Mouse (Mus musculus): Measurements from ENCODE around the gene Tmem74b. TPM values are rescaled to one million over a fixed set of nuclear protein-coding genes. Genes with fewer than 3 reads are reported as not detected.
A peak's percentile ranks its signal among the peaks of the same experiment; 100 is the strongest.

Gene Tmem74b
- polyA plus RNA-seq (2015; fragmentation: Nextera tagmentation; extraction: Ambion mirVana), result 30.7 and 30.9 TPM in 2 replicates

- Histone ChIP-seq H3K4me1 (replicated peaks) (peaks cover 27% of the 10 kb centered on the region), H3K27me3 (no peaks in the 10 kb centered on the region), H3K9me3 (no peaks in the 10 kb centered on the region), H3K36me3 (peaks cover 5% of the 10 kb centered on the region; the same call in 1 of the 2 replicates), H3K4me2 (peak within 1 kb of the TSS; percentile 90), H3K9ac (peak within 1 kb of the TSS; percentile 91), H3K4me3 (peak within 1 kb of the TSS; percentile 95), H3K27ac (replicated peaks) (peak within 1 kb of the TSS; percentile 83)
- no peak; the same call in none of the 2 replicates for ATAC-seq (ENCODE audit: low FRiP score, low read depth)
- WGBS, result 4% methylated on average over 25 of the region's 25 CpGs
These were observed at the start of gene Tmem74b for GRCm38 (mm10) chr2:151701231-151702145. Gene Tmem74b (plus strand): TSS chr2:151702008.

GRCm38 (mm10) chr2:151652053-151652452 lies 49.8 kb upstream of the Tmem74b start:
- WGBS, result 67% methylated on average over 1 of the region's 1 CpGs
- no peaks in the 10 kb centered on the region for H3K36me3 ChIP-seq

DNA sequence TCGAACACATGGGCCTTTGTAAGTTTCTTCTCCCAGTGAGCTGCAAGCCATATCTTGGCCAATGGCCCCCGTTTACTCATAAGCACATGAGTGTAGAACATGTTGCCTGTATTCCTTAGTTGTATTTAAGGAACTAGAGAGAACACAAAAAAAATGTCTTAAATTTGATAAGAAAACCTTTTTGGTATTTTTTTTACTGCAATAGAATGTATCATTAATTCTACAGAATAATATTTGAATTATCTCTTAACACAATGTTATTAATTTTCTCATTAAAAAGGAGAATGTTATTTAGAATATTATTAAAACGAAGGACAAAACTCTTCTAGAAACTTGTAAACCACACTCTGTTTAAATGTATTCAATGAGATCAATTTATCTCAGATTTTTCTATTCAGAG lies 33.4 kb upstream of the Tmem74b start, which contains the start of gene Rad21l:
Rad21l (minus strand) TSS at position 101 of the 400 bp plus-strand sequence.
- H3K27ac ChIP-seq (replicated peaks), result no peak within 1 kb of the TSS
- 78% methylated on average over 3 of the region's 3 CpGs for WGBS
- no peak for ATAC-seq (ENCODE audit: low FRiP score, low read depth)

More at GRCm38 (mm10) chr2:151652053-151652452, 49.8 kb upstream of the Tmem74b start:
- H3K9me3 ChIP-seq, result no peaks in the 10 kb centered on the region
- no peak overlapping the region for H3K4me2 ChIP-seq
- H3K9ac ChIP-seq, result no peak overlapping the region
- H3K27me3 ChIP-seq, result no peaks in the 10 kb centered on the region
- no peak overlapping the region for H3K4me3 ChIP-seq
- ATAC-seq (ENCODE audit: low FRiP score, low read depth), result no peak
- no peaks in the 10 kb centered on the region for H3K4me1 ChIP-seq (replicated peaks)
- H3K27ac ChIP-seq (replicated peaks), result no peak overlapping the region

GRCm38 (mm10) chr2:151670026-151670967 lies 31.5 kb upstream of the Tmem74b start:
- WGBS, result 36% methylated on average over 48 of the region's 48 CpGs
- ATAC-seq (ENCODE audit: low FRiP score, low read depth), result peak; percentile 78
- peak overlapping the region; percentile 51 for H3K4me2 ChIP-seq
- peak overlapping the region; percentile 32 for H3K4me3 ChIP-seq
- H3K27me3 ChIP-seq, result no peaks in the 10 kb centered on the region; the same call in 1 of the 2 replicates
- no peaks in the 10 kb centered on the region for H3K36me3 ChIP-seq
- peaks cover 7% of the 10 kb centered on the region for H3K4me1 ChIP-seq (replicated peaks)
- H3K27ac ChIP-seq (replicated peaks), result no peak overlapping the region
- peak overlapping the region; percentile 25; the same call in 1 of the 2 replicates for H3K9ac ChIP-seq
- no peaks in the 10 kb centered on the region for H3K9me3 ChIP-seq

More for the DNA sequence above, 33.4 kb upstream of the Tmem74b start, which contains the start of gene Rad21l:
- peaks cover 7% of the 10 kb centered on the region for H3K4me1 ChIP-seq (replicated peaks)
- no peaks in the 10 kb centered on the region for H3K36me3 ChIP-seq
- H3K4me3 ChIP-seq, result no peak within 1 kb of the TSS
- no peak within 1 kb of the TSS for H3K9ac ChIP-seq
- H3K4me2 ChIP-seq, result no peak within 1 kb of the TSS
- no peaks in the 10 kb centered on the region for H3K9me3 ChIP-seq
- H3K27me3 ChIP-seq, result no peaks in the 10 kb centered on the region; the same call in 1 of the 2 replicates

GRCm38 (mm10) chr2:151670968-151671329 lies 30.9 kb upstream of the Tmem74b start:
- Histone ChIP-seq H3K36me3 (no peaks in the 10 kb centered on the region), H3K27ac (replicated peaks) (no peak overlapping the region), H3K27me3 (no peaks in the 10 kb centered on the region), H3K9me3 (no peaks in the 10 kb centered on the region), H3K4me1 (replicated peaks) (peaks cover 7% of the 10 kb centered on the region), H3K9ac (no peak overlapping the region), H3K4me3 (no peak overlapping the region), H3K4me2 (no peak overlapping the region)
- peak; percentile 15; the same call in 1 of the 2 replicates for ATAC-seq (ENCODE audit: low FRiP score, low read depth)
- WGBS, result 82% methylated on average over 1 of the region's 1 CpGs

GRCm38 (mm10) chr2:151676234-151676633 lies 25.6 kb upstream of the Tmem74b start:
- H3K36me3 ChIP-seq, result no peaks in the 10 kb centered on the region
- no peak overlapping the region for H3K9ac ChIP-seq
- no peak overlapping the region for H3K27ac ChIP-seq (replicated peaks)
- no peaks in the 10 kb centered on the region for H3K4me1 ChIP-seq (replicated peaks)
- no peak overlapping the region for H3K4me3 ChIP-seq
- H3K27me3 ChIP-seq, result no peaks in the 10 kb centered on the region
- 63% methylated on average over 2 of the region's 2 CpGs for WGBS
- no peak for ATAC-seq (ENCODE audit: low FRiP score, low read depth)
- no peaks in the 10 kb centered on the region for H3K9me3 ChIP-seq
- no peak overlapping the region for H3K4me2 ChIP-seq

GRCm38 (mm10) chr2:151682357-151682756 lies 19.5 kb upstream of the Tmem74b start:
- H3K4me3 ChIP-seq, result no peak overlapping the region
- no peak overlapping the region for H3K4me2 ChIP-seq
- H3K9me3 ChIP-seq, result no peaks in the 10 kb centered on the region
- H3K27ac ChIP-seq (replicated peaks), result no peak overlapping the region
- WGBS, result 57% methylated on average over 3 of the region's 3 CpGs
- no peak overlapping the region for H3K9ac ChIP-seq
- no peaks in the 10 kb centered on the region for H3K27me3 ChIP-seq
- H3K4me1 ChIP-seq (replicated peaks), result no peaks in the 10 kb centered on the region
- peak; percentile 81; the same call in 1 of the 2 replicates for ATAC-seq (ENCODE audit: low FRiP score, low read depth)
- H3K36me3 ChIP-seq, result no peaks in the 10 kb centered on the region

- Histone ChIP-seq H3K27me3 (no peaks in the 10 kb centered on the region), H3K27ac (replicated peaks) (no peak overlapping the region), H3K9ac (no peak overlapping the region), H3K4me1 (replicated peaks) (no peaks in the 10 kb centered on the region), H3K9me3 (no peaks in the 10 kb centered on the region), H3K4me2 (no peak overlapping the region), H3K36me3 (no peaks in the 10 kb centered on the region), H3K4me3 (no peak overlapping the region)
- ATAC-seq (ENCODE audit: low FRiP score, low read depth), result no peak
- WGBS, result 93% methylated on average over 4 of the region's 4 CpGs
These were observed 18.8 kb upstream of the Tmem74b start for GRCm38 (mm10) chr2:151682976-151683375.

GRCm38 (mm10) chr2:151702146-151702850 lies 490 bp downstream of the Tmem74b start:
- H3K27me3 ChIP-seq, result no peaks in the 10 kb centered on the region
- H3K36me3 ChIP-seq, result peaks cover 9% of the 10 kb centered on the region; the same call in 1 of the 2 replicates
- peaks cover 27% of the 10 kb centered on the region for H3K4me1 ChIP-seq (replicated peaks)
- under 1% methylated on average over 63 of the region's 97 CpGs for WGBS
- H3K4me2 ChIP-seq, result peak overlapping the region; percentile 90
- ATAC-seq (ENCODE audit: low FRiP score, low read depth), result peak; percentile 83
- H3K27ac ChIP-seq (replicated peaks), result peak overlapping the region; percentile 83
- H3K4me3 ChIP-seq, result peak overlapping the region; percentile 95
- no peaks in the 10 kb centered on the region for H3K9me3 ChIP-seq
- H3K9ac ChIP-seq, result peak overlapping the region; percentile 91

DNA sequence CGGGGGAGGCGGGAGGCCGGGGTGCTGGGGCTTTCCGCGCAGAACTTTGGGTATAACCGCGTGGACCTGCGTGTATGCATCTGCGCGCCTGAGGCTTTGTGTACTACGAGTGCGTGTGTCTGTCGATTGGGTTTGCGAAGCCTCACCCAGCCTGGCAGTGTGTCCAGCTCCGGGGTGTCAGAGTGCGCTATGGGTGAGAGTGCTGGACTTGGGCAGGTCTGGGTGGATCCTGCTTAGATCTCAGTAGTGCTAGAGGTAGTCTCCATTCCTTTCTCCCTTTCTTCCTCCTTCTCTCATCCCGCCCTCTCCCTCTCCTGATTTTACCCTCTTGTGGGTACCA lies 1.0 kb downstream of the Tmem74b start:
- Histone ChIP-seq H3K36me3 (peaks cover 9% of the 10 kb centered on the region; the same call in 1 of the 2 replicates), H3K27me3 (no peaks in the 10 kb centered on the region), H3K27ac (replicated peaks) (peak overlapping the region; percentile 83), H3K9ac (peak overlapping the region; percentile 91), H3K4me1 (replicated peaks) (peaks cover 27% of the 10 kb centered on the region), H3K4me3 (peak overlapping the region; percentile 95), H3K9me3 (no peaks in the 10 kb centered on the region), H3K4me2 (peak overlapping the region; percentile 90)
- WGBS, result under 1% methylated on average over 17 of the region's 17 CpGs
- peak; percentile 63 for ATAC-seq (ENCODE audit: low FRiP score, low read depth)

- no peak for ATAC-seq (ENCODE audit: low FRiP score, low read depth)
- Histone ChIP-seq H3K4me1 (replicated peaks) (no peaks in the 10 kb centered on the region), H3K36me3 (peaks cover 15% of the 10 kb centered on the region), H3K27me3 (no peaks in the 10 kb centered on the region), H3K27ac (replicated peaks) (no peak overlapping the region), H3K9ac (no peak overlapping the region), H3K9me3 (no peaks in the 10 kb centered on the region), H3K4me2 (no peak overlapping the region), H3K4me3 (no peak overlapping the region)
- WGBS, result 41% methylated on average over 3 of the region's 3 CpGs
These were observed 10.8 kb downstream of the Tmem74b start for GRCm38 (mm10) chr2:151712647-151713046.

All from hindbrain, embryonic 15.5 days (tissue).